Mouse (Mus musculus): ENCODE measurements around the gene Elp5. TPM values are rescaled to one million over a fixed set of nuclear protein-coding genes. Genes with fewer than 3 reads are reported as not detected.

Elp5 gene
- polyA plus RNA-seq (2012; rRNA removed; ENCODE audit: low replicate concordance): 55.0 and 105 TPM in 2 replicates

DNA sequence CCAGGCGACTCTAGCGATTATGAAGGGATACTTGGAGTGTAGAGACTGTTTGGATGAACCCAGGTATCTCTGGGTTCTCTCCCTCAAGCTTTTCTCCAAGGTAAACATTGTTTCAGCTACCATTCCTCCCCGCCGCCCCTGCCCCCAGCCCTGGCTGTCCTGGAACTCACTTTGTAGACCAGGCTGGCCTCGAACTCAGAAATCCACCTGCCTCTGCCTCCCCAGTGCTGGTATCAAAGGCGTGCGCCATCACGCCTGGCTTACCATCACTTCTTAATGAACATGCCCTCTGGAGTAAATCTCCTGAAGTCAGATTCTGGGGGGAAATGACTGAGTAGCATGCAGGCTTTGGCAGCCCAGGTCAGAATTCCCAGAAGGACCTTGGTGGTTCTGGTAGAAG, at the start of gene Elp5:
Elp5 (minus strand) TSS at position 293 of the 400 bp plus-strand sequence.

DNA sequence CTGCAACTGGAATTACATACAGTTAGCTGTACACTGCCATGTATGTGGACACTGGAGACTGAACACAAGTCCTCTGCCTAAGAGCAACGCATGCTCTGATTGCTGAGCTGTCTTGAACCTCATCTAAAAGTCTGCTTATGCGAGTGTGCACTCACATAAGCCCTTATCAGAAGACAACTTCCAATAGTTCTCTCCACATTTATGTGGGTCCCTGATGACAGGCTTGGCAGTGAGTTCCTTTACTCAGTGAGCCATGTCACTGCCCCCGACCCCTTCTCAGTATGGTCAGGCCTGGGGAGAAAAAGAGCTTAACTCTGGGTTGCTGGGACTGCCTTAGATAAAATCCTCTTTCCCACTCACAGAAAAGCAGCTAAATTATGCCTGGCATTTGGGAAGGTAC, 34.4 kb upstream of the Elp5 start, which contains the start of gene Dlg4:
Dlg4 (plus strand) TSS at position 274 of the 400 bp plus-strand sequence.

DNA sequence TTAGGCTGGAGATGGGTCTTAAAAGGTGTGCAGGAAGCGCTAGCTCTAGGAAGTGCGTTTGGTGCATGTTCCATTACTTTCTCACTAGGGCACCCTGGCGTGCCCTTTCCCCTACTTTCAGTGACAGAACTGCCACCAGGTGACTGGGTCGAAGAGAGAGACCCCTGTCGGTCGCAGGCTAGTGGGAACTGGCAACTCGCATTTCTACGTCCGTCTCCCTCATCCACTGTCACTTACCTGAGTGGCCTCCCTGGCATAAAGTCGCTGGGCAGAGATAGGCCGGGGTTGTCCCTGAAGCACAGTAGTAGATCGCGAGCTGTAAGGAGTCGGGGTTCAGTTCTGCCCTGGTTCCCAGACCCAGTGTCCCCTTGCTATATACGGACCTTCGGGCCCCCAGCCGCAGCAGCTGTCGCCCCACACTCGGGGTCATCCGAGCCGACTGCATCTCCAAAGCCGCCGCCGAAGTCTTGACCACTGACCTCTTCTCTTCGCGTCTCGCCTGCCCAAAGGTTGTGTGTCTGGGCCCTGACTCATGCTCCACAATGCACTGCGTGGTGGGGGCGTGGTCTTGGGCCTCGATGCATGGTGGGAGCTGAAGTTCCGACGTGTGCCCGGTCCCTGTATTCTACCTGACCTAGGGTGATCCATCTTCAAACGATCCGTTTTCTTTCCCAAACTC, 32.7 kb upstream of the Elp5 start, which contains the start of gene Acadvl:
Acadvl (minus strand) TSS at position 532 of the 679 bp plus-strand sequence.

DNA sequence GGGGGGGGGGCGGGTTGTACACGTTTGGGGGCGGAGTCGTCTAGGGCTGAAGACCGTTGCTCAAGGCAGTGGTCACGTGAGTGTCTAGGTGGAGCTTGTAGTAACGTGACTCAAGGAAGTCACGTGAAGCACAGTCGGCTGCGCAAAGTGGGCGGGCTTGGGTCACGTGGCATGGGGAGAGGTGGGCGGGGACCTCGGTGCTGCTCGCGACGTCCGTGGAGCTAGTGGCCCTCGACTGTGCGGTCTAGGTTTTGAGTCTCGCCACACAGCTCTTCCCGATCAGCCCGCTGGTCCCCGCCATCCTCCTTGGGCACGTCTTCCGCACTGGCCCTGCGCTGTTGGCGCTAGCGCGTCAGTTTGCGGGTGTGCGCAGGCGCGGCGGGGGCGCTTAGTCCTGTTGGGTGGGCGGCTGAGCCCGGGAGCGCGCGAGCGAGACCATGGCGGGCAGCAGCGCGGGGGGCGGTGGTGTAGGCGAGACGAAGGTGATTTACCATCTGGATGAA, 18.1 kb upstream of the Elp5 start, which contains the start of gene Dvl2:
Dvl2 (plus strand) TSS at position 200 of the 503 bp plus-strand sequence.

DNA sequence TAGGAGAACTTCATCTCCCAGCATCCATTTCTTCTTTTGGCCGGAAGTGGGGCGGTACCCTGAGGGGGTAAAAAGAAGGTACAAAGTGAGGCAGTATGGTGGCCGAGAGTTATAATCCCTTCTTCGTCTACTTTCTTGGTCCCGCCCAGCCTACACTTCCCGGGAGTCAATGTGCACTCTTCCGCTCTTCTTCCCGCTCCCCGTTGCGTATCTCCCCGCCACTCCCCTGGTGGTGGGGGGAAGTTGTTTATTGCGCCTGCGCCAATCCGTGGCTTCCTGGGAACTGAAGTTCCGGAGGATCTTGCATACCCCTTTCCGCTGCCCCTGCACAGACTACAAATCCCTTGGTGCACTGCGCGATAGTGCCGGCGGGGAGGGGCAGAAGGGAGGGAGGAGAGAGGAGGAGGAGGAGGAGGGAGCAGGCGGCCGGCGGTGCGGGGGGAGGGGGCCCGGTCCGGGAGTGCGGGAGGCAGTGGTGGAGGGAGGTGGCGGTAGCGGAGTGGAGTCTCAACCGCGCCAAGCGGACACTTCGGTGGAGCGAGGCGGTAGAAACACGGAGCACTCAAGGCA, 13.2 kb upstream of the Elp5 start, which contains the start of gene Phf23:
Phf23 (plus strand) TSS at position 387 of the 570 bp plus-strand sequence.

DNA sequence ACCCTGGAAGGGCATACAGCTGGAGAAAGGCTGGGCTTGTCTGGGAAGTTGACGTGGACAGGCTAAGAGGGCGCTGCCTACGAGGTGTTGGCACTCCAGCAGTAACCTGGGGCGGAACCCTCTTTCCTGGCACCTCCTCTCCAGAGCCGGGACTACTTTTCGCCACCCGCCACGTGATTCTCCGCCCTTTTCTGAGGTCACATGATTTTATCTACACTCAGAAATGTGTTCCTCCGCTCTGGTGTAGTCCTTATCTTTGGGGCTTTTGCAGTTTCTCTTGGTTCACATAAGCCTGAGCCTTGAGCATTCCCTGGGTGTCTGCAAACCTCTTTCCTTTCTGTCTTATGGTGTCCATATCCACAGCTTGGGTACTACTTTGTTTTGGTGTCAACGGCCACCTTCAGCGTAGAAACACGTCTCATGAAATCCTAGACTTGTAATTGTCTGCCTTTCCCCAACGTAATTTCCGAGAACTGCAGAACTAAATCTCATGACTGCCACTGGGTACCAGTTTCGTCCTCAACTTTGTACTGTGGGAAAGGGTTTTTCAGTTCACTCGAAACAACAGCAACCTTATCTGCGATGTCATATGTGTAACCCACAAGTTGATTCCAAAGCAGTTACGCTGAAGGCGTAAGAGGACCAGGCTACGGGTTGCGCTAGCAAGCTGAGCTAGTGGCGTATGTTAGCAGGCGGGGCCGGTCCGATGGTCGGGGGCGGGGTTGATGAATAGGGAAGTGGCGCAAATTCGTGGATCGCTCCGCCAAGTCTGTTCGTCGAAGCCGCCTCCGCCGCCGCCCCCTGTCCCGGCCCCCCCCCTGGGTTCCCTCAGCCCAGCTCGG, 8.8 kb upstream of the Elp5 start, which contains the start of gene Gabarap:
Gabarap (plus strand) TSS at position 294 of the 842 bp plus-strand sequence.

DNA sequence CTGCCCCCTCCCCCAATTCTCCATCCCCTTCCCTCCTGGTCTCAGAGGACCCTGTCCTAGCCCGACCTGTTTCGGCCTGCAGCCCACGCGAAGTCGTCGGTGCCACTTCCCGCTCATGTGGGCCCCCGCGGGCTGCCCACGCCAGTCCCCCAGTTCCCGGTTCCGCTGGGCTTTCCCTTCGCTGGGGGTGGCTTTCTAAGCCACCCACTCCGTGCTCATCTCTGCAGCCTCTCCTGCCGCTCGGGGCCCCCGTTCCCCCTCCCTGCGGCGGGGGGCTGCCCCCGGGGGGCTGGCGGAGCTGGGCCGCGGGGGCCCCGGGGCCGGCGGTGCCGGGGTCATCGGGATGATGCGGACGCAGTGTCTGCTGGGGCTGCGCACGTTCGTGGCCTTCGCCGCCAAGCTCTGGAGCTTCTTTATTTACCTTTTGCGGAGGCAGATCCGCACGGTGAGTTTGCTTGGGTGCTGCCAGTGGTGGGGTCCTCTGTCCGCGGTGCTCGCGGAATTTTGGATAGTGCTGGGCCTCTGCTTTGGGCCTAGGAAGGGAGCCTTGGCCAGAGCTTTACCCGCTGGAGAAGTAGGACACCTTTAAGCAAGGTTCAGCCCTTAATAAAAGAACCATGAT, 1.1 kb downstream of the Elp5 start, which contains the start of gene Ctdnep1:
Ctdnep1 (plus strand) TSS at position 16 of the 622 bp plus-strand sequence.

DNA sequence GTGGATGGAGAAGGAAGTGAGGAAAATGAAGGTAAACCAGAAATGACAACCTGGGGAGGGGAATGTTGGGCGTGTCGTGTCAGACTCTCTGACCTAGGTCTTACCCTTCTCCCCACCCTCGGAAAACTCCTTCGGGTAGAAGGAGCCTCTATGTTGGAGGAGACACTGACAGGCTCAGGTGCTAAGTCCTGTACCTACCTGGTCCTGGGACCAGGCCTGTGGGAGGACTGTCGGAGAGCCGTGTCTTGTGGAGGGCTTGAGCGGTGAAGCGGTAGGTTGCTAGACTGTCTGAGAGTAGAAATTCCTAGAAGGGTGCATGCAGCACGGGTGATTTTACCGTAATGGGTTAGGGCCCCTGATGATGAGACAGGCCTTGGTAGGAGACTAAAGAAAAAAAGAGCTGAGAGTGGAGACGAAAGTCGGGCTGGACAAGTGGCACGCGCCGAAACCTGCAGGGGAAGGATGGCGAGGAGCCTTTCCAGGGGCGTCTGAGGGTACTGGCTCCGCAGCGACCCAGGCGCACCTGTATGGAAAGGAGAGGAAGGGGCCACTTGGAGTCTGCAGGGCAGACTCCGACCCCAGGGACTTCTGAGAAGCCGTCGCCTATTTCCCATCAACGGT, 17.6 kb downstream of the Elp5 start, which contains the start of gene Cldn7:
Cldn7 (plus strand) TSS at position 130 of the 621 bp plus-strand sequence.

DNA sequence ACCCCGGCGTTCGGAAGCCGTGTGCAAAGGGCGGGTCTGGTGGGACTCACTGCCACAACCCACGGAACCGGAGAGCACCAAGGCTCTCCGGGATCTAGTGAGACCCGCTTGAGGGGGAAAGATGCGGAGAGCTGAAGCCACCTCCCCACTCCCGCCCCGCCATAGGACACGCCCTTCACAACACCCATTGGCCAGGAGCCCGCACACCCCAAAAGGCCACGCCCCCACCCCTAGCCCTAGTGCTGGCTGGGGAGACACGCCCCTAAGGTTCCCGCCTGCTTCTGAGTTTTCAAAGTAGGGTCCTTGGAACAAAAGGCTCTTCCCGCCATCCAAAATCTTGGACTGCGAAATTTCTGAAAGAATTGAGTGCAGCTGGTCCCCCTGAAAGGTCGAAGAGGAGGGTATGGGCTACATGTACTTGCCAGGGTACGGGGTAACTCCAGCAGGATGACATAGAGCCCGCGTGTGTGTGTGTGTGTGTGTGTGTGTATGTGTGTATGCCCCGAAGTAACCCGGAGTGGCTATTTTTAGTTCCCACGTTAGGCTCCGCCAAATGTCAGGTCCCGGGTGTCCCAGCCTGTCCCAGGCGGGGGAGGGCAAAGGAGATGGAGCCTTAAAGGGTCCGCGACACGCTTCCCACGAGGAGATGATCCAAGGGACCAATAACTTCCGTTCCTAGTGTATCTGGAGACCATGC, 34.1 kb downstream of the Elp5 start, which contains the start of gene Slc2a4:
Slc2a4 (minus strand) TSS at position 123 of the 697 bp plus-strand sequence.

DNA sequence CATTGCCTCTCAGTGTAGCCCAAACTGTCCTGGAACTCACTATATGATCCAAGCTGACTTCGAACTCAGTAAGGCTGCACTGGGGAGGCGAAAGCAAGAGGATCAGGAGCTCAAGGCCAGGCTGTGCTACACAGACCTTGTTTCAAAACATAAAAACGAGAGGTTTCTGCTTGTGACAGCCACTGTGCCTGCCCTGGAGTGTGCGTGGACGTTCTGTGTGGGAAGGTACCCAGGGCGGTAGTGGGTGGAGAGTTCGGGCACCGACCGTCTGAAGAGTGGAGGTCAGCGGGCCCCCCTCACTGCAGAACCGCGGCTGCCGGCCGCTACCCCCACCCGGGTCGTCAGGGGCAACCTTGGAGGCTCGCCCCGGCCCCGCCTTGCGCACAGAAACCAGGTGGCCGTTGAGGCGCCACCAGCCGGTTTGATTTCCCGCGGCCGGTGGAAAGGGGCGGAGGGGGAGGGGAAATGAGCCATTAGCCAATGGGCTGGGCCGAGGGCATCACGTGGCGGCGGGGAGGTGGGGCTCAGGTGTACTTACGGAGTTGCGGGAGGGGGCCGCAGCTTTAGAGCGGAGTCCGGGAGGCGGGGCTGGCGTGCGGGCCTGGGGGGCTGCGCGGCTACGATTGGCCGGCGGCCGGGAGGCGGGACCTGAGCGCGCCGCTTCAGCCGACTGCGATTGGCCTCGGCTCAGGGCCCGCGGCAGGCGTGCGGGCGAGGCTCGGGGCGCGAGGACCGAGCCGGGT, 47.0 kb downstream of the Elp5 start, which contains the start of gene Ybx2:
Ybx2 (plus strand) TSS at position 660 of the 743 bp plus-strand sequence.

DNA sequence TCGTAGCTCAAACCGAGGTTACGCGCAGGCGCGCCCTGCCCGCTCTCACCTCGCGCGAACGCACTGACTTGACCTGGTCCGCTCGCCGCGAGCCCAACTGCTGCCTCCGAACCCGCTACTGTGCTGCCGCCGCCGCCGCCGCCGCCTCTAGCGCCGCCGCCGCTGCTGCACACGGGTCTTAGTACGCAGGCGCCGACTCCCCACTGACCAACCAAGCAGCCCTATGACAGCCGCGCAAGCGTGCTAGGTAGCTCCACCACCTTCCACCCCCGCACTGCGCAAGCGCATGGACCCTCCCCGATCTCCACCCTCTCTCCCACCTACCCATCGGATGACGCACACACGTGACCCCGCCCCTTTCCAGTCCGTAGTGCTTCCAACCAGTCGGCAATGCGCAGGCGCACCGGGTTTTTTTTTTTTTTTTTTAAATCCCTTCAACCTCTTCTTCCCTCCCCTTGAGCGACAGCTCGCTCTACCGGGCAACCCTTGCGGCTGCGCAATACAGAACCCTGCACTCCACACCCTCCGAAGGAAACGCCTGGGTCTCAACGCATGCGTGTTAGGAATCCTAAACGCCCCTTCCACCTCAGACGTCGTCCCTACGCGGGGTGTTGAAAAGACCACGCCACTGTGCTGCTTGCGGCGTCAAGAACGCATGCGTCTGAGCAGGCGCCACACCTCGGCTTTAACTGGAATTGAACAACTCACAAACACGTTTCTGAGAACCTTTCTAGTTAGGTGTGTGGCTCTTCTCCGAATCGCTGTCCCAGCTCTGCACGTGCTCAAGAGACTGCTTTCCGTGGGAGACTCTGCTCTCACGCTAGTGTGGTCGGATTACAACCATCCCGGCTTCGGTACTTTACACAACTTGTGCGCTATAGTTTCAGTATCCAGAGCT, 61.0 kb downstream of the Elp5 start, which contains the start of gene Eif5a:
Eif5a (minus strand) TSS at position 845 of the 898 bp plus-strand sequence.

Other genes starting within 250 kb of the Elp5 start
- gene Polr2a, start 223.9 kb downstream of the Elp5 start, polyA plus RNA-seq (2012; rRNA removed; ENCODE audit: low replicate concordance): 18.0 and 27.0 TPM in 2 replicates
- not detected in 2 replicates for gene Slc35g3, start 220.5 kb downstream of the Elp5 start, polyA plus RNA-seq (2012; rRNA removed; ENCODE audit: low replicate concordance)
- gene Zbtb4, start 216.6 kb downstream of the Elp5 start, polyA plus RNA-seq (2012; rRNA removed; ENCODE audit: low replicate concordance): 47.2 and 88.9 TPM in 2 replicates
- 14.0 and 38.5 TPM in 2 replicates for gene Chrnb1, start 186.6 kb downstream of the Elp5 start, polyA plus RNA-seq (2012; rRNA removed; ENCODE audit: low replicate concordance)
- 11.4 and 13.5 TPM in 2 replicates for gene Fgf11, start 180.7 kb downstream of the Elp5 start, polyA plus RNA-seq (2012; rRNA removed; ENCODE audit: low replicate concordance)
- 4.5 and 10.8 TPM in 2 replicates for gene Tmem102, start 176.9 kb downstream of the Elp5 start, polyA plus RNA-seq (2012; rRNA removed; ENCODE audit: low replicate concordance)
- gene Gm39566, start 167.2 kb downstream of the Elp5 start, polyA plus RNA-seq (2012; rRNA removed; ENCODE audit: low replicate concordance): not detected in 2 replicates
- gene Spem2, start 164.1 kb downstream of the Elp5 start, polyA plus RNA-seq (2012; rRNA removed; ENCODE audit: low replicate concordance): not detected in 2 replicates
- gene Spem1, start 160.3 kb downstream of the Elp5 start, polyA plus RNA-seq (2012; rRNA removed; ENCODE audit: low replicate concordance): 0.19 and 0.35 TPM in 2 replicates
- 23.5 and 39.4 TPM in 2 replicates for gene Nlgn2, start 144.7 kb downstream of the Elp5 start, polyA plus RNA-seq (2012; rRNA removed; ENCODE audit: low replicate concordance)
- gene Tmem256, start 144.0 kb downstream of the Elp5 start, polyA plus RNA-seq (2012; rRNA removed; ENCODE audit: low replicate concordance): 180 and 280 TPM in 2 replicates
- 125 and 161 TPM in 2 replicates for gene Plscr3, start 136.1 kb downstream of the Elp5 start, polyA plus RNA-seq (2012; rRNA removed; ENCODE audit: low replicate concordance)
- gene Tnk1, start 123.8 kb downstream of the Elp5 start, polyA plus RNA-seq (2012; rRNA removed; ENCODE audit: low replicate concordance): 11.8 and 14.1 TPM in 2 replicates
- gene Tmem95, start 104.5 kb downstream of the Elp5 start, polyA plus RNA-seq (2012; rRNA removed; ENCODE audit: low replicate concordance): not detected in 2 replicates
- gene Kctd11, start 101.1 kb downstream of the Elp5 start, polyA plus RNA-seq (2012; rRNA removed; ENCODE audit: low replicate concordance): 11.8 and 13.5 TPM in 2 replicates
- gene Acap1, start 87.0 kb downstream of the Elp5 start, polyA plus RNA-seq (2012; rRNA removed; ENCODE audit: low replicate concordance): 40.3 and 80.4 TPM in 2 replicates
- gene 2810408A11Rik, start 81.5 kb downstream of the Elp5 start, polyA plus RNA-seq (2012; rRNA removed; ENCODE audit: low replicate concordance): 0.80 and 1.1 TPM in 2 replicates
- gene Neurl4, start 81.4 kb downstream of the Elp5 start, polyA plus RNA-seq (2012; rRNA removed; ENCODE audit: low replicate concordance): 44.0 and 45.9 TPM in 2 replicates
- 130 and 139 TPM in 2 replicates for gene Gps2, start 68.6 kb downstream of the Elp5 start, polyA plus RNA-seq (2012; rRNA removed; ENCODE audit: low replicate concordance)
- 301 and 469 TPM in 2 replicates for gene Eif5a, start 60.6 kb downstream of the Elp5 start, polyA plus RNA-seq (2012; rRNA removed; ENCODE audit: low replicate concordance)
- 24.9 and 28.8 TPM in 2 replicates for gene Ybx2, start 46.7 kb downstream of the Elp5 start, polyA plus RNA-seq (2012; rRNA removed; ENCODE audit: low replicate concordance)
- 238 and 400 TPM in 2 replicates for gene Slc2a4, start 34.3 kb downstream of the Elp5 start, polyA plus RNA-seq (2012; rRNA removed; ENCODE audit: low replicate concordance)
- 18.2 and 18.6 TPM in 2 replicates for gene Cldn7, start 17.7 kb downstream of the Elp5 start, polyA plus RNA-seq (2012; rRNA removed; ENCODE audit: low replicate concordance)
- gene Ctdnep1, start 1.4 kb downstream of the Elp5 start, polyA plus RNA-seq (2012; rRNA removed; ENCODE audit: low replicate concordance): 110 and 163 TPM in 2 replicates
- gene Gabarap, start 8.6 kb upstream of the Elp5 start, polyA plus RNA-seq (2012; rRNA removed; ENCODE audit: low replicate concordance): 358 and 921 TPM in 2 replicates
- gene Phf23, start 13.3 kb upstream of the Elp5 start, polyA plus RNA-seq (2012; rRNA removed; ENCODE audit: low replicate concordance): 21.3 and 23.1 TPM in 2 replicates
- gene Dvl2, start 18.1 kb upstream of the Elp5 start, polyA plus RNA-seq (2012; rRNA removed; ENCODE audit: low replicate concordance): 15.5 and 26.3 TPM in 2 replicates
- gene Acadvl, start 32.9 kb upstream of the Elp5 start, polyA plus RNA-seq (2012; rRNA removed; ENCODE audit: low replicate concordance): 171 and 264 TPM in 2 replicates
- gene Dlg4, start 34.4 kb upstream of the Elp5 start, polyA plus RNA-seq (2012; rRNA removed; ENCODE audit: low replicate concordance): 22.3 and 22.8 TPM in 2 replicates
- 2.4 TPM in 1 of 2 replicates, not detected in the other for gene Asgr1, start 71.6 kb upstream of the Elp5 start, polyA plus RNA-seq (2012; rRNA removed; ENCODE audit: low replicate concordance)
- gene Asgr2, start 110.1 kb upstream of the Elp5 start, polyA plus RNA-seq (2012; rRNA removed; ENCODE audit: low replicate concordance): 3.7 and 5.9 TPM in 2 replicates
- 23.2 and 54.4 TPM in 2 replicates for gene Mgl2, start 147.8 kb upstream of the Elp5 start, polyA plus RNA-seq (2012; rRNA removed; ENCODE audit: low replicate concordance)
- gene Clec10a, start 173.7 kb upstream of the Elp5 start, polyA plus RNA-seq (2012; rRNA removed; ENCODE audit: low replicate concordance): 41.2 and 77.8 TPM in 2 replicates
- 4.8 and 9.0 TPM in 2 replicates for gene Slc16a11, start 230.2 kb upstream of the Elp5 start, polyA plus RNA-seq (2012; rRNA removed; ENCODE audit: low replicate concordance)
- gene Slc16a13, start 238.5 kb upstream of the Elp5 start, polyA plus RNA-seq (2012; rRNA removed; ENCODE audit: low replicate concordance): 4.6 and 5.2 TPM in 2 replicates
- gene Bcl6b, start 247.3 kb upstream of the Elp5 start, polyA plus RNA-seq (2012; rRNA removed; ENCODE audit: low replicate concordance): 11.9 TPM in 2 replicates